Mouse (Mus musculus): Measurements from ENCODE around the gene Wdr48.

DNA sequence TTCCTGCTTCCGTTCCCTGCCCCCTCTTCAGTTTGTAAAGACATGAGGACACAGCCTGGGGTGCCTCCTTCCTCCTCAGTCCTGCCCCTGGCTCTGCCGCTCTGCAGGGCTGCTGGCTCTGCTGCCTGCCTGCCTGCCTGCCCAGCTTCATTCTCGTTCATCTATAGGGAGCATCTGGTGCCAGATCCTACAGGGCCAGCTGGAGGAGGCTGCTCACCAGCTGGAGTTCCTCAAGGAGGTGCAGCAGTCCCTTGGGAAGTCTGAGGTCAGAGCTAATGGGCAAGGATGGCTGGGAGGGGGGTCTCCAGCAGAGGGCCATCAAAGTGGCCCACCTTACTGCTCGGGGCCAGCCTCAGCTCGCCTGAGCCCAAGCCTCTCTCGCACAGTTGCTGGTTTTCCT lies 55.8 kb downstream of the Wdr48 start:
- TF ChIP-seq CTCF (IDR thresholded peaks at IDR 0.05; ENCODE audit: extremely low read depth, insufficient read depth, insufficient read length, insufficient replicate concordance) = no peak
- TF ChIP-seq POLR2A (IDR thresholded peaks at IDR 0.05; ENCODE audit: low read depth, low read length) = no peak
